8 mouse cellular contexts compared by ENCODE assay signal in the genomic region with DNA sequence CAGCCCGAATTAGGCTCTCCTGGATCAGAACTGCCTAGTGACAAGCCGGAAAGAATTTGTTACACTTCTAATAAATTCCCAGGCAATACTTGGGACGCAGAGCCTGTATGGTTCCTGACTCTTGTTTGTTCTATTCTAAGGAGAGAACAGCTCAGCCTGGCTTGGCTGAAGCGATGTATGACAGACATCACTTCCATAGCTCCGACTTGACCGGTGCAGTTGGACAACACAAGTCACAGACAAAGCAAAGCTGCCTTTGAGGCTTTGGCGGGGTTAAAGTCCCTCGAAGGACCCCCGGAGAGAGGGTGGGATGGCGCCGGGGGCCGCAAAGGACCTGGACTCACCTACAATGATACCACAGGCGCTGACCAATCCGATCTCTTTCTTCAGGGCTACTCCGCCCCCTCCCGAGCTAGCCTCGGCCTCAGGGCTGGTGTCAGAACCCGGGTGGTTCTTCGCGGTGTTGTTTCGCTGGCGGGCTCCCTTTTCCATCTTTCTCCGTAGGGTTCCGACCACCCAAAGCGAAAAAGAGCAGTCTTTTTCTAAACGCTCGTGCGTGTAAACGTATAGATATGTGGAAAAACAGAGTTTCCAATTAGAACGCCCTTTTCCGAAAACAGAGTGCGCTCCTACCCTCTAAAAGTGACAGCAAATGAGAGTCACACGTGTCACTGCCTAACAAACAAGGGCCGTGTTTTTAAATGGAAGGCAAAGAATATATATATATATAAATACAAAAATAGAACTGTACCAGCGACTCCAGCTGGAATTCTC. TPM values are rescaled to one million over a fixed set of nuclear protein-coding genes. Genes with fewer than 3 reads are reported as not detected.
DNase-seq lines count a peak whose midpoint lies in the region; ATAC-seq and TF ChIP-seq lines count a peak whose summit lies in the region.

No protein-coding gene starts in this region.

- peak; percentile 30 to 35 for DNase-seq in B cell, adult 2 months
- peak; percentile 81 for DNase-seq in adrenal gland, postnatal 14 days
- no peak for DNase-seq in embryonic facial prominence, embryonic 14.5 days (ENCODE audit: low spot score)
- DNase-seq in liver, adult 2 months (ENCODE audit: extremely low read depth, low read depth, low spot score): peak; percentile 19
- DNase-seq in telencephalon, adult 2 months (ENCODE audit: low read depth, low spot score): peak; percentile 63

- TF ChIP-seq POLR2A in liver, adult 2 months (IDR thresholded peaks at IDR 0.05; ENCODE audit: extremely low read depth, insufficient read depth, low read length): no peak

- H3K36me3 ChIP-seq in embryonic facial prominence, embryonic 14.5 days (ENCODE audit: control insufficient read depth, insufficient read depth, low read length): no peaks in the 10 kb centered on the region
- H3K36me3 ChIP-seq in heart, embryonic 12.5 days: no peaks in the 10 kb centered on the region
- H3K36me3 ChIP-seq in kidney, embryonic 14.5 days (ENCODE audit: control insufficient read depth, insufficient read depth, low read length): no peaks in the 10 kb centered on the region
- no peaks in the 10 kb centered on the region for H3K36me3 ChIP-seq in liver, adult 2 months (ENCODE audit: control insufficient read depth, insufficient read depth, low read length)
- no peaks in the 10 kb centered on the region for H3K36me3 ChIP-seq in midbrain, embryonic 16.5 days (ENCODE audit: control insufficient read depth, insufficient read depth, low read length)

- TF ChIP-seq CTCF in liver, adult 2 months (IDR thresholded peaks at IDR 0.05; ENCODE audit: low read depth, low read length): no peak

- H3K4me3 ChIP-seq in embryonic facial prominence, embryonic 14.5 days (ENCODE audit: low read depth, low read length): peak overlapping the region; percentile 45
- H3K4me3 ChIP-seq in heart, embryonic 12.5 days: peak overlapping the region; percentile 57
- H3K4me3 ChIP-seq in kidney, embryonic 14.5 days (ENCODE audit: low read length): peak overlapping the region; percentile 55
- H3K4me3 ChIP-seq in liver, adult 2 months (ENCODE audit: insufficient read depth, low read depth, low read length): peak overlapping the region; percentile 57
- peak overlapping the region; percentile 59 for H3K4me3 ChIP-seq in midbrain, embryonic 16.5 days (ENCODE audit: low read depth, low read length)

- H3K79me2 ChIP-seq in liver, adult 2 months (ENCODE audit: control insufficient read depth, insufficient read depth, low read length): no peaks in the 10 kb centered on the region

- H3K9ac ChIP-seq in embryonic facial prominence, embryonic 14.5 days (ENCODE audit: low read depth, low read length): peak overlapping the region; percentile 46
- peak overlapping the region; percentile 58 for H3K9ac ChIP-seq in heart, embryonic 12.5 days
- peak overlapping the region; percentile 38; the same call in 1 of the 2 replicates for H3K9ac ChIP-seq in kidney, embryonic 14.5 days (ENCODE audit: low read depth, low read length)
- 0 out of 2 replicates have a peak overlapping the region, but pooled peaks have one; percentile 38 for H3K9ac ChIP-seq in liver, adult 2 months (ENCODE audit: low read depth, low read length)
- peak overlapping the region; percentile 71 for H3K9ac ChIP-seq in midbrain, embryonic 16.5 days (ENCODE audit: low read depth, low read length)

- H3K4me1 ChIP-seq in embryonic facial prominence, embryonic 14.5 days (ENCODE audit: control insufficient read depth, insufficient read depth, low read length): no peaks in the 10 kb centered on the region
- H3K4me1 ChIP-seq in heart, embryonic 12.5 days (replicated peaks): peaks cover 2% of the 10 kb centered on the region
- no peaks in the 10 kb centered on the region; the same call in 1 of the 2 replicates for H3K4me1 ChIP-seq in kidney, embryonic 14.5 days (ENCODE audit: control insufficient read depth, insufficient read depth, low read length)
- peaks cover 7% of the 10 kb centered on the region; the same call in 1 of the 2 replicates for H3K4me1 ChIP-seq in liver, adult 2 months (ENCODE audit: control insufficient read depth, insufficient read depth, low read length)
- H3K4me1 ChIP-seq in midbrain, embryonic 16.5 days (ENCODE audit: control insufficient read depth, insufficient read depth, low read length): peaks cover 6% of the 10 kb centered on the region

- H3K9me3 ChIP-seq in embryonic facial prominence, embryonic 14.5 days (ENCODE audit: control insufficient read depth, low read length): no peaks in the 10 kb centered on the region
- H3K9me3 ChIP-seq in heart, embryonic 12.5 days (replicated peaks): no peaks in the 10 kb centered on the region
- peaks cover 4% of the 10 kb centered on the region; the same call in 1 of the 2 replicates for H3K9me3 ChIP-seq in kidney, embryonic 14.5 days (ENCODE audit: control insufficient read depth, low read length)
- H3K9me3 ChIP-seq in midbrain, embryonic 16.5 days (replicated peaks; ENCODE audit: control insufficient read depth, low read length, poor library complexity, severe bottlenecking): no peaks in the 10 kb centered on the region

- peak overlapping the region; percentile 84 for H3K4me2 ChIP-seq in embryonic facial prominence, embryonic 14.5 days (ENCODE audit: low read depth, low read length)
- H3K4me2 ChIP-seq in heart, embryonic 12.5 days: peak overlapping the region; percentile 87
- H3K4me2 ChIP-seq in kidney, embryonic 14.5 days (replicated peaks; ENCODE audit: low read depth, low read length): peak overlapping the region; percentile 92
- peak overlapping the region; percentile 89 for H3K4me2 ChIP-seq in midbrain, embryonic 16.5 days (ENCODE audit: low read length)

- H3K27me3 ChIP-seq in embryonic facial prominence, embryonic 14.5 days (replicated peaks; ENCODE audit: control insufficient read depth, insufficient read depth, low read length): peaks cover 30% of the 10 kb centered on the region
- peaks cover 6% of the 10 kb centered on the region for H3K27me3 ChIP-seq in heart, embryonic 12.5 days (replicated peaks)
- H3K27me3 ChIP-seq in kidney, embryonic 14.5 days (ENCODE audit: control insufficient read depth, insufficient read depth, low read length): peaks cover 13% of the 10 kb centered on the region
- 0 out of 2 replicates have a peak, but pooled peaks cover 2% of the 10 kb centered on the region for H3K27me3 ChIP-seq in liver, adult 2 months (ENCODE audit: control insufficient read depth, insufficient read depth, low read length)
- H3K27me3 ChIP-seq in midbrain, embryonic 16.5 days (ENCODE audit: control insufficient read depth, insufficient read depth, low read depth, low read length): no peaks in the 10 kb centered on the region

- ATAC-seq in embryonic facial prominence, embryonic 14.5 days (ENCODE audit: low read depth): peak; percentile 74; the same call in 1 of the 2 replicates
- no peak for ATAC-seq in heart, embryonic 12.5 days (ENCODE audit: insufficient number of reproducible peaks, low FRiP score)
- no peak; the same call in 1 of the 2 replicates for ATAC-seq in kidney, embryonic 14.5 days (ENCODE audit: low FRiP score, low TSS enrichment)
- peak; percentile 89 for ATAC-seq in midbrain, embryonic 16.5 days

- 3% methylated on average over 32 of the region's 35 CpGs for WGBS in embryonic facial prominence, embryonic 14.5 days
- WGBS in heart, embryonic 12.5 days: 4% methylated on average over 35 of the region's 35 CpGs
- 3% methylated on average over 35 of the region's 35 CpGs for whole genome bisulfite sequencing in kidney, embryonic 14.5 days
- 4% methylated on average over 35 of the region's 35 CpGs for whole genome bisulfite sequencing in liver, adult 2 months
- WGBS in midbrain, embryonic 16.5 days: 2% methylated on average over 35 of the region's 35 CpGs

- H3K27ac ChIP-seq in embryonic facial prominence, embryonic 14.5 days (replicated peaks; ENCODE audit: low read depth, low read length): no peak overlapping the region
- no peak overlapping the region for H3K27ac ChIP-seq in heart, embryonic 12.5 days (ENCODE audit: poor library complexity, severe bottlenecking)
- H3K27ac ChIP-seq in kidney, embryonic 14.5 days (ENCODE audit: low read depth, low read length): no peak overlapping the region
- H3K27ac ChIP-seq in liver, adult 2 months (replicated peaks; ENCODE audit: insufficient read depth, low read depth, low read length): no peak overlapping the region
- peak overlapping the region; percentile 78 for H3K27ac ChIP-seq in midbrain, embryonic 16.5 days (ENCODE audit: low read length)

RNA-seq across cellular contexts. Expression of a gene that starts 0.7 kb away (rescaled TPM):
- total RNA-seq in adrenal gland, postnatal 14 days (2021): 46.1 and 51.5 TPM in 2 replicates
- polyA plus RNA-seq in embryonic facial prominence, embryonic 14.5 days (2014; fragmentation: Nextera tagmentation; extraction: Ambion mirVana): 6.9 and 7.4 TPM in 2 replicates
- polyA plus RNA-seq in heart, embryonic 12.5 days (2016; fragmentation: Nextera tagmentation; extraction: Ambion mirVana): 4.4 and 4.7 TPM in 2 replicates
- 5.8 and 12.1 TPM in 2 replicates for polyA plus RNA-seq in kidney, embryonic 14.5 days (2014; fragmentation: Nextera tagmentation; extraction: Ambion mirVana)
- total RNA-seq in liver, adult 2 months (2014; rRNA removed): 1.0 and 1.8 TPM in 2 replicates
- polyA plus RNA-seq in liver, adult 2 months (2012; rRNA removed): 2.2 and 2.9 TPM in 2 replicates
- polyA plus RNA-seq in midbrain, embryonic 16.5 days (2015; fragmentation: Nextera tagmentation; extraction: Ambion mirVana): 8.8 and 12.0 TPM in 2 replicates

RNA-seq across cellular contexts. Expression of a gene that starts 32.9 kb away (rescaled TPM):
- total RNA-seq in adrenal gland, postnatal 14 days (2021): 0.38 TPM in 1 of 2 replicates, not detected in the other
- polyA plus RNA-seq in embryonic facial prominence, embryonic 14.5 days (2014; fragmentation: Nextera tagmentation; extraction: Ambion mirVana): not detected in 2 replicates
- polyA plus RNA-seq in heart, embryonic 12.5 days (2016; fragmentation: Nextera tagmentation; extraction: Ambion mirVana): not detected in 2 replicates
- polyA plus RNA-seq in kidney, embryonic 14.5 days (2014; fragmentation: Nextera tagmentation; extraction: Ambion mirVana): not detected in 2 replicates
- not detected in 2 replicates for total RNA-seq in liver, adult 2 months (2014; rRNA removed)
- polyA plus RNA-seq in liver, adult 2 months (2012; rRNA removed): not detected in 2 replicates
- not detected in 2 replicates for polyA plus RNA-seq in midbrain, embryonic 16.5 days (2015; fragmentation: Nextera tagmentation; extraction: Ambion mirVana)

Comparison
In these comparisons a context has a peak if more than half of its experiments do, and no peak if none do; other contexts are left out.
1. ATAC-seq: peak in embryonic facial prominence, embryonic 14.5 days (single experiment) and midbrain, embryonic 16.5 days (single experiment); none in heart, embryonic 12.5 days (single experiment) and kidney, embryonic 14.5 days (single experiment).
2. Peak in every context shown above with its lines, with median percentiles within 50 percentile points of each other: H3K4me2 ChIP-seq, H3K4me3 ChIP-seq and H3K9ac ChIP-seq.